Mouse (Mus musculus): ENCODE results near the gene Icmt.

Icmt gene

GRCm38 (mm10) chr4:152296371-152296770 lies 656 bp upstream of the Icmt start:
- no peak for ATAC-seq (ENCODE audit: insufficient number of reproducible peaks, low FRiP score, low TSS enrichment)

- no peak for ATAC-seq (ENCODE audit: insufficient number of reproducible peaks, low FRiP score, low TSS enrichment)
Measured at GRCm38 (mm10) chr4:152298836-152299235, 1.8 kb downstream of the Icmt start.

GRCm38 (mm10) chr4:152300375-152300774 lies 3.3 kb downstream of the Icmt start:
- no peak for ATAC-seq (ENCODE audit: insufficient number of reproducible peaks, low FRiP score, low TSS enrichment)

- no peak for ATAC-seq (ENCODE audit: insufficient number of reproducible peaks, low FRiP score, low TSS enrichment)
Measured at GRCm38 (mm10) chr4:152302012-152302411, 5.0 kb downstream of the Icmt start.

GRCm38 (mm10) chr4:152303172-152303571 lies 6.1 kb downstream of the Icmt start:
- no peak for ATAC-seq (ENCODE audit: insufficient number of reproducible peaks, low FRiP score, low TSS enrichment)

GRCm38 (mm10) chr4:152304685-152305084 lies 7.7 kb downstream of the Icmt start:
- no peak for ATAC-seq (ENCODE audit: insufficient number of reproducible peaks, low FRiP score, low TSS enrichment)

- 0 out of 2 replicates have a peak, but pooled peaks have one; percentile 11 for ATAC-seq (ENCODE audit: insufficient number of reproducible peaks, low FRiP score, low TSS enrichment)
Measured at GRCm38 (mm10) chr4:152305991-152306390, 9.0 kb downstream of the Icmt start.

GRCm38 (mm10) chr4:152307542-152307941 lies 10.5 kb downstream of the Icmt start:
- no peak for ATAC-seq (ENCODE audit: insufficient number of reproducible peaks, low FRiP score, low TSS enrichment)

- ATAC-seq (ENCODE audit: insufficient number of reproducible peaks, low FRiP score, low TSS enrichment): no peak
Measured at GRCm38 (mm10) chr4:152312186-152312585, 15.2 kb downstream of the Icmt start.

- no peak for ATAC-seq (ENCODE audit: insufficient number of reproducible peaks, low FRiP score, low TSS enrichment)
Measured at GRCm38 (mm10) chr4:152313211-152313632, 16.2 kb downstream of the Icmt start.

- no peak for ATAC-seq (ENCODE audit: insufficient number of reproducible peaks, low FRiP score, low TSS enrichment)
Measured at GRCm38 (mm10) chr4:152313934-152314333, 16.9 kb downstream of the Icmt start.

GRCm38 (mm10) chr4:152315498-152316213 lies 18.6 kb downstream of the Icmt start:
- ATAC-seq (ENCODE audit: insufficient number of reproducible peaks, low FRiP score, low TSS enrichment): no peak

- no peak for ATAC-seq (ENCODE audit: insufficient number of reproducible peaks, low FRiP score, low TSS enrichment)
Measured at GRCm38 (mm10) chr4:152317631-152318033, 20.6 kb downstream of the Icmt start.

- peak; percentile 61; the same call in 1 of the 2 replicates for ATAC-seq (ENCODE audit: insufficient number of reproducible peaks, low FRiP score, low TSS enrichment)
Measured at GRCm38 (mm10) chr4:152318517-152319234, 21.6 kb downstream of the Icmt start, which contains the start of gene Rnf207. Gene Rnf207 (minus strand): TSS chr4:152318993.

- ATAC-seq (ENCODE audit: insufficient number of reproducible peaks, low FRiP score, low TSS enrichment): no peak
Measured at GRCm38 (mm10) chr4:152321464-152321863, 24.4 kb downstream of the Icmt start.

- no peak; the same call in 1 of the 2 replicates for ATAC-seq (ENCODE audit: insufficient number of reproducible peaks, low FRiP score, low TSS enrichment)
Measured at GRCm38 (mm10) chr4:152324641-152325562, 27.9 kb downstream of the Icmt start.

GRCm38 (mm10) chr4:152325574-152326411 lies 28.8 kb downstream of the Icmt start, which contains the start of gene Rpl22:
Gene Rpl22 (plus strand): TSS chr4:152325742.
- peak; percentile 98 for ATAC-seq (ENCODE audit: insufficient number of reproducible peaks, low FRiP score, low TSS enrichment)

- no peak for ATAC-seq (ENCODE audit: insufficient number of reproducible peaks, low FRiP score, low TSS enrichment)
Measured at GRCm38 (mm10) chr4:152326543-152326942, 29.5 kb downstream of the Icmt start.

GRCm38 (mm10) chr4:152328691-152329090 lies 31.7 kb downstream of the Icmt start:
- no peak for ATAC-seq (ENCODE audit: insufficient number of reproducible peaks, low FRiP score, low TSS enrichment)

GRCm38 (mm10) chr4:152332952-152333351 lies 35.9 kb downstream of the Icmt start:
- ATAC-seq (ENCODE audit: insufficient number of reproducible peaks, low FRiP score, low TSS enrichment): no peak
